Mouse (Mus musculus): ENCODE measurements around the gene Dedd2. TPM values are rescaled to one million over a fixed set of nuclear protein-coding genes. Genes with fewer than 3 reads are reported as not detected.

Dedd2 gene
- polyA plus RNA-seq, 1 experiment from 2014 or later = 2.2 TPM

DNA sequence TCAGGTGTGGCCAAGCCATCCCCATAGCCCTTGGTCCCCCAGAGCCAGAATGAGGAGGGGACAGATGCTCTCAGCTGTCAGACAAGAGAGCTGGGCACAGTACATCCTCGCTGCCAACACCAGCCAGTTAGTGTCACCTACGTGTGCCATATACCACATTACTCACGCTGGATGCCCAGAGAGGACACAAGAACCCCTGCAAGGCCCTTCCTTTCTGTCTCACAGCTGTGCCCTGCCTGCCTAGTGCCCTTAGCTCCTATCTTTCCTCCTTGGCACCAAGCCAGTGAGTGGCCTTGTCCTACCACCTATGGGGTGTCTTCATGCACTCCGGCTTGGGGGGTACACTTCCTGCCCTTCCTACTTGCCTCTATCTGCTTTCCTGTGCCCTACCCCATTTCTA, 65.8 kb downstream of the Dedd2 start:
- Histone ChIP-seq H3K4me3 (ENCODE audit: inconsistent target) (no peak overlapping the region), H3K79me2 (ENCODE audit: inconsistent target) (no peaks in the 10 kb centered on the region), H3K27ac (no peak overlapping the region), H3K36me3 (ENCODE audit: inconsistent target) (no peaks in the 10 kb centered on the region)
- WGBS (ENCODE audit: missing documents) = 73% methylated on average over 4 of the region's 4 CpGs

GRCm38 (mm10) chr7:25153841-25154240, 66.6 kb downstream of the Dedd2 start:
- Histone ChIP-seq H3K4me3 (ENCODE audit: inconsistent target) (no peak overlapping the region), H3K79me2 (ENCODE audit: inconsistent target) (no peaks in the 10 kb centered on the region), H3K36me3 (ENCODE audit: inconsistent target) (no peaks in the 10 kb centered on the region), H3K27ac (no peak overlapping the region)
- 80% methylated on average over 4 of the region's 7 CpGs for WGBS (ENCODE audit: missing documents)

DNA sequence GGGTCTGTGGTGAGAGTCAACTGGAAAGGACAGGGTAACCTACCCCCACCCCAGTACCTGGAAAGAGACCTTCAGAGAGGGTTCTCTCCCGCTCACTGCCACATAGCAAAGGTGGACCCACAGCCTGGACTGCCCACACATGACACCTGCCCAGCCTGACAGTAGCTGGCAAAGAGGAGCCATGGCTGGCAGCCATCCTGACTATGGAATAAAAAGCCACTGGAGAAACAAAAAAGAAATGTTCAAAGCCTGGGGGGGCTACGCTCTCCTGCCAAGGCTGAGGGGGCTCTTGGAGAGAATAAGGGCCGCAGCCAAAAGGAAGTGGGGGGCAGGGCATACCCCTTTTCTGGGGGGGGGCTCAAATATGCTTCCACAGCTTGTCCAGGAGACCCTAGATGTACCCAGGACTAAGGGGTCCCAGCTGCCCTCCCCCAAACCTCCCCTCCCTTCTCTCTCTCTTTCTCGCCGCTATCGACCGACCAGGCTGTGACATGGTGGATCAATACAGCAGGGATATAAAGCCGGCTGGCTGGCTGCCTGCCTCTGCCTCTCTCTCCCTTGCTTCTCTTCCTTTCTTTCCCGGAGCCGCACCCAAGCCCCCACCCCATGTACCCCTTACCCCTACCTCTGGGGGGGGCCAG, 68.4 kb downstream of the Dedd2 start:
- H3K79me2 ChIP-seq (ENCODE audit: inconsistent target) = no peaks in the 10 kb centered on the region
- H3K4me3 ChIP-seq (ENCODE audit: inconsistent target) = no peak overlapping the region
- no peak overlapping the region for H3K27ac ChIP-seq
- H3K36me3 ChIP-seq (ENCODE audit: inconsistent target) = no peaks in the 10 kb centered on the region
- 71% methylated on average over 8 of the region's 10 CpGs for WGBS (ENCODE audit: missing documents)

DNA sequence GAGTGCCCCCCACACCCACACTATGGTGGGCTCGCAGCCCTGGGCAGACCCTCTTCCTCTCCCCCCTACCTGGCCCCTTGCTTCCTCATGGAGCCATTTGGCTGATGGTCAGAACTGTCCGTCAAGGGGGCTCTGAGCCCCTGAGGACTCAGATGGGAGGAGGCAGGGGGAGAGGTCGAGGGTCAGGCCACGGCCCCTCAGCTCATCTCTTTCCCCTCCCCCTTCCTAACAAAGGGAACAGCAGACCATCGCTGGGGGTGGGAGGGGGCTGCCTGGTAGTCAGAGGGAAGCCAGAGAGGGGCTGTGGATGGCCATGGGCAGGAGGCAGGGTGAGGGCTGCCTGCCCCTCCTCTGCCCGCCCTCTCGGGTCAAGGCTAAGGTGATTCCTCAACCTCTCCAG, 69.4 kb downstream of the Dedd2 start:
- Histone ChIP-seq H3K79me2 (ENCODE audit: inconsistent target) (no peaks in the 10 kb centered on the region), H3K4me3 (ENCODE audit: inconsistent target) (no peak overlapping the region), H3K36me3 (ENCODE audit: inconsistent target) (no peaks in the 10 kb centered on the region), H3K27ac (no peak overlapping the region)
- 16% methylated on average over 7 of the region's 7 CpGs for WGBS (ENCODE audit: missing documents)

DNA sequence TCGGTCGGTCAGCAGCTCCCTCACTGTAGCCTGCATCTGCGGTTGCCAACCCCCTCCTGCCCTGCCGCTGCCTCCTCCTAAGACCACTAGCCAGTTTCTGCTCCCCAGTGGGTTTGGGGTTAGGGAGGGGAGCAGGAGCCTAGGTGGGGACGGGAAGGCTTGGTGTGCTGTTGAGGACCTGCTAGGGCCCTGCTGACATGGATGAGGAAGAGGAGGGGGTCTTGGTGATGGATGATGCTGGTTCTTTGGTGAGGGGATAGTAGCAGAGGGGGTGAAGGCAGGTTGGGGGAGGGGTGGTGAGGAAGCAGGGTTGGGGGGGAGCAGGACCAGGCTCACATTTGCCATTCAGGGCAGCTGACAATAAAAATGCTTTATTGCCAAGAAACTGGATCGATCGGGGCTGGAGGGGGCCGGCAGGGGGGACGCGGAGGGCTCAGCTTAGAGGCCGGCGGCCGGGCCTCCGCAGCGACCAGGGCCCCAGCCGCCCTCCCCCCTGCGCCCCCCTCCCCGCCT, 70.2 kb downstream of the Dedd2 start:
- H3K4me3 ChIP-seq (ENCODE audit: inconsistent target) = no peak overlapping the region
- WGBS (ENCODE audit: missing documents) = 0% methylated on average over 8 of the region's 18 CpGs
- no peaks in the 10 kb centered on the region for H3K36me3 ChIP-seq (ENCODE audit: inconsistent target)

More for the DNA sequence above, 70.2 kb downstream of the Dedd2 start:
- H3K79me2 ChIP-seq (ENCODE audit: inconsistent target) = no peaks in the 10 kb centered on the region
- H3K27ac ChIP-seq = no peak overlapping the region

Other genes with a start within 250 kb of the Dedd2 start
- 28.6 to 198 TPM (median 112 TPM) in 3 replicates for gene Rabac1, start 247.9 kb downstream of the Dedd2 start, polyA plus RNA-seq (2018)
- gene Atp1a3, start 214.7 kb downstream of the Dedd2 start, polyA plus RNA-seq (2018) = 97.0 to 111 TPM (median 106 TPM) in 3 replicates
- 0.22 to 0.47 TPM (median 0.26 TPM) in 3 replicates for gene Grik5, start 148.3 kb downstream of the Dedd2 start, polyA plus RNA-seq (2018)
- 5.7 to 7.6 TPM (median 6.5 TPM) in 3 replicates for gene Zfp574, start 148.0 kb downstream of the Dedd2 start, polyA plus RNA-seq (2018)
- 10.3 to 30.9 TPM (median 23.9 TPM) in 3 replicates for gene Pou2f2, start 40.9 kb downstream of the Dedd2 start, polyA plus RNA-seq (2018)
- 4.1 to 4.8 TPM (median 4.5 TPM) in 3 replicates for gene Zfp526, start 810 bp upstream of the Dedd2 start, polyA plus RNA-seq (2018)
- gene Gsk3a, start 17.2 kb upstream of the Dedd2 start, polyA plus RNA-seq (2018) = 51.8 to 78.1 TPM (median 55.3 TPM) in 3 replicates
- gene Erf, start 30.1 kb upstream of the Dedd2 start, polyA plus RNA-seq (2018) = 11.9 to 14.5 TPM (median 14.2 TPM) in 3 replicates
- 88.9 to 139 TPM (median 118 TPM) in 3 replicates for gene Cic, start 47.1 kb upstream of the Dedd2 start, polyA plus RNA-seq (2018)
- 7.4 to 20.7 TPM (median 14.3 TPM) in 3 replicates for gene Pafah1b3, start 77.4 kb upstream of the Dedd2 start, polyA plus RNA-seq (2018)
- gene Prr19, start 80.8 kb upstream of the Dedd2 start, polyA plus RNA-seq (2018) = not detected in 3 replicates
- not detected in 3 replicates for gene Tmem145, start 85.5 kb upstream of the Dedd2 start, polyA plus RNA-seq (2018)
- gene Megf8, start 96.5 kb upstream of the Dedd2 start, polyA plus RNA-seq (2018) = 5.6 to 10.5 TPM (median 7.3 TPM) in 3 replicates
- not detected in 3 replicates for gene Cnfn, start 149.1 kb upstream of the Dedd2 start, polyA plus RNA-seq (2018)
- gene Lipe, start 178.1 kb upstream of the Dedd2 start, polyA plus RNA-seq (2018) = 7.5 to 17.2 TPM (median 9.2 TPM) in 3 replicates
- gene Cxcl17, start 192.3 kb upstream of the Dedd2 start, polyA plus RNA-seq (2018) = not detected in 3 replicates